Mouse (Mus musculus) large intestine, adult 2 months (tissue): ENCODE measurements around the gene Commd7. TPM values are rescaled to one million over a fixed set of nuclear protein-coding genes. Genes with fewer than 3 reads are reported as not detected.

Experiments
- polyA plus RNA-seq: library from polyadenylated mRNA; depleted of rRNA; stranded (reverse); fragments of >200 nt; gene quantifications from 2 replicates; pipeline ENCODE4 v1.2.3, GENCODE M21; 2012; rRNA removed

The Commd7 gene
- polyA plus RNA-seq, 1 experiment, result 26.1 TPM

Other genes starting within 250 kb of the Commd7 start
- not detected in 2 replicates for gene 4930404H24Rik, start 140.0 kb downstream of the Commd7 start, polyA plus RNA-seq
- 29.2 and 42.2 TPM in 2 replicates for gene Nol4l, start 102.8 kb downstream of the Commd7 start, polyA plus RNA-seq
- 1.2 TPM in 2 replicates for gene Dnmt3b, start 16.7 kb upstream of the Commd7 start, polyA plus RNA-seq
- not detected in 2 replicates for gene Dnmt3c, start 63.9 kb upstream of the Commd7 start, polyA plus RNA-seq
- gene Mapre1, start 108.5 kb upstream of the Commd7 start, polyA plus RNA-seq, result 9.8 and 10.8 TPM in 2 replicates
- gene Efcab8, start 147.2 kb upstream of the Commd7 start, polyA plus RNA-seq, result 0.07 and 0.27 TPM in 2 replicates
- not detected in 2 replicates for gene Sun5, start 238.3 kb upstream of the Commd7 start, polyA plus RNA-seq
- not detected in 2 replicates for gene Bpifb2, start 242.3 kb upstream of the Commd7 start, polyA plus RNA-seq